Mouse (Mus musculus) olfactory bulb, adult 2 months (tissue): ENCODE results near the gene Rap1gds1. TPM values are rescaled to one million over a fixed set of nuclear protein-coding genes. Genes with fewer than 3 reads are reported as not detected.

Experiments
- H3K27ac ChIP-seq: fragments of 200-500 bp; 2 replicates; pipeline ENCODE4 v1.5.1; 2012; ENCODE audit warnings: low read depth, low read length; ENCODE audit not compliant: insufficient read depth
- H3K4me1 ChIP-seq: fragments of 200-500 bp; 2 replicates; pipeline ENCODE4 v1.6.1; 2012; ENCODE audit warnings: low read length; ENCODE audit not compliant: control insufficient read depth, insufficient read depth
- H3K4me3 ChIP-seq: fragments of 200-500 bp; 2 replicates; pipeline ENCODE4 v1.5.1; 2012; ENCODE audit warnings: mild to moderate bottlenecking, low read depth, low read length, moderate library complexity; ENCODE audit not compliant: insufficient read depth
- CTCF ChIP-seq: fragments of 200-500 bp; IDR thresholded peaks from 2 replicates; pipeline ENCODE4 v1.5.1; 2012; ENCODE audit warnings: low read depth, mild to moderate bottlenecking, low read length, moderate library complexity; ENCODE audit not compliant: insufficient read depth
- POLR2A ChIP-seq: fragments of 200-500 bp; IDR thresholded peaks from 2 replicates; pipeline ENCODE4 v1.6.1; 2012; ENCODE audit warnings: mild to moderate bottlenecking, low read depth, low read length, moderate library complexity; ENCODE audit not compliant: insufficient read depth
- WGBS: fragments of 180-500 bp; shearing (Covaris S2); methylation state at CpG from one replicate; pipeline ENCODE4 v1.1.7; 2018; 5-methylcytosine and 5-hydroxymethylcytosine counted together
- polyA plus RNA-seq: library from polyadenylated mRNA; stranded (reverse); fragments of >200 nt; gene quantifications from 2 replicates; pipeline ENCODE4 v1.2.4, GENCODE M21; 2012; ENCODE audit warnings: low replicate concordance; ENCODE audit not compliant: missing spikeins, insufficient read depth, insufficient read length

Rap1gds1 gene
- polyA plus RNA-seq, 1 experiment, result 126 TPM

GRCm38 (mm10) chr3:138880999-138881724, 193.8 kb downstream of the Rap1gds1 start:
- 80% methylated on average over 11 of the region's 11 CpGs for WGBS
- peaks cover 15% of the 10 kb centered on the region for H3K4me1 ChIP-seq
- TF ChIP-seq POLR2A, result no peak
- no peak for TF ChIP-seq CTCF
- no peak overlapping the region for H3K27ac ChIP-seq
- no peak overlapping the region for H3K4me3 ChIP-seq

- H3K4me1 ChIP-seq, result peaks cover 18% of the 10 kb centered on the region
- H3K4me3 ChIP-seq, result no peak overlapping the region
- no peak for TF ChIP-seq POLR2A
- no peak for TF ChIP-seq CTCF
- H3K27ac ChIP-seq, result no peak overlapping the region
- WGBS, result 70% methylated on average over 4 of the region's 4 CpGs
Observed at GRCm38 (mm10) chr3:138877741-138878140, 197.3 kb downstream of the Rap1gds1 start.

GRCm38 (mm10) chr3:138876931-138877361, 198.1 kb downstream of the Rap1gds1 start:
- WGBS, result 32% methylated on average over 14 of the region's 14 CpGs
- TF ChIP-seq CTCF (no peak), POLR2A (no peak)
- H3K27ac ChIP-seq, result peak overlapping the region; percentile 37; the same call in 1 of the 2 replicates
- peaks cover 18% of the 10 kb centered on the region for H3K4me1 ChIP-seq
- H3K4me3 ChIP-seq, result no peak overlapping the region

- TF ChIP-seq POLR2A (no peak), CTCF (no peak)
- 79% methylated on average over 10 of the region's 10 CpGs for WGBS
- Histone ChIP-seq H3K4me1 (peaks cover 18% of the 10 kb centered on the region), H3K27ac (0 out of 2 replicates have a peak overlapping the region, but pooled peaks have one; percentile 37), H3K4me3 (no peak overlapping the region)
Observed at GRCm38 (mm10) chr3:138876418-138876817, 198.6 kb downstream of the Rap1gds1 start.

GRCm38 (mm10) chr3:138875936-138876335, 199.1 kb downstream of the Rap1gds1 start:
- H3K27ac ChIP-seq, result no peak overlapping the region
- H3K4me3 ChIP-seq, result no peak overlapping the region
- H3K4me1 ChIP-seq, result peaks cover 18% of the 10 kb centered on the region
- WGBS, result 88% methylated on average over 6 of the region's 6 CpGs
- TF ChIP-seq CTCF (no peak), POLR2A (no peak)

Other genes starting within 250 kb of the Rap1gds1 start
- gene Stpg2, start 130.5 kb upstream of the Rap1gds1 start, polyA plus RNA-seq, result not detected in 2 replicates